Mouse (Mus musculus) kidney, postnatal 4 days (tissue): ENCODE measurements around the gene Dhx37.
"Not testable (repeated sequence)": the region's sequence is repeated elsewhere in the genome, so short reads cannot be mapped to it uniquely, and the experiment has no call there.

ENCODE experiments used
- DNase-seq, 2 experiments: peaks; one replicate each; pipeline ENCODE4 v3.0.0; 2021; ENCODE audit warnings: mixed read lengths in 2 of 2

The Dhx37 gene

DNA sequence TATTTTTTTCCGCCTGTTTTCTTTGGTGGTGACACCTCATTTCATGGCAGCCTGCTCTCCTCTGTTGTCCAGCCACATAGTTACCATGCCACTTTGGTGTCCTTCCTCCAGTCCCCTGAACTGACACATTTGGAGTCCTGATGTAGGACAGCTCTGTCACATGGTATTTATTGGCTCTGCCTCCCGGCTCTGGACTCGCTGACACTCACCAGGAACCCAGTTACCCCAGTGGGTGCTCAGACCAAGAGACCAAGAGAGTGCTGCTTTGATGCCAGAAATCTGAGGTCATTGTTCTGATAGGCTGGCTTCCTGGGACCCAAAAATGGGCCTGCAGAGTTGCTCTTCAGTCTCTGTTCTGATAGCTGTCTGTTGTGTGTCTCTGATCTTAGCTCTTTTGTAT lies 14.1 kb upstream of the Dhx37 start:
- DNase-seq = no peak

DNA sequence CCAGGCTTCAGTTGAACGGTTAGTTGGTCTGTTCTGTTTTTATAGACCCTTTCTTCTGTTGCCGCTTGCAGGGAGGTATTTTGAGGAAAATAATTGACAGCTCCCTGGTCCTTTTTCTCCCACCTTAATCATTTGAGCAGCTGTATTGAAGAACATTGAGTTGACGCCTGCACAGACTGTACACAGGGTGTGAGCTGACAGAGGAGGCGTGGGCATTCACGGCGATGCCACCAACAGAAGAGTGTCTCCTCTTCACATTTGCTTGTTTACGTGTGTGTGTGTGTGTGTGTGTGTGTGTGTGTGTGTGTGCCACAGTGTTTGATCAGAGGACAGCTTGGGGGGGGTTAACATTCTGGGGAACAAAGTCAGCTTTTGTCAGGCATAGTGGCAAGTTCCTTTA lies 12.4 kb upstream of the Dhx37 start:
- DNase-seq = no peak

DNA sequence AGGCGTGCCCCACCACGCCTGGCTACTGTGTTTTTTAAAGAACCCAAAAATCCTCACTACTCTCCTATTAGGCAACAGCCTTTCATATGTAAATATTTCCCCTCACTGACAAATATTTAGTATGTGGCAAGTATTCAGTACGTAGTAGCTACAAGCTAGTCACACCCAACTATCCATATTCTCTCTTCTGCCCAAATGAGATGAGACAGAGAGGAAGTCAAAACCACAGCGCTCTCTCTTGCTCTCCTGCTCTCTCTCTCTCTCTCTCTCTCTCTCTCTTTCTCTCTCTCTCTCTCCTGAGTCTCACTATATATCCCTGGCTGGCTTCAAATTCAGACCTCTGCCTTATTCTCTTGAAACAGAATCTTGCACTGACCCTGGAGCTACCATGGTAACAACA lies 10.6 kb upstream of the Dhx37 start:
- DNase-seq = no peak

GRCm38 (mm10) chr5:125443915-125444314 lies 10.0 kb upstream of the Dhx37 start:
- DNase-seq = no peak

DNA sequence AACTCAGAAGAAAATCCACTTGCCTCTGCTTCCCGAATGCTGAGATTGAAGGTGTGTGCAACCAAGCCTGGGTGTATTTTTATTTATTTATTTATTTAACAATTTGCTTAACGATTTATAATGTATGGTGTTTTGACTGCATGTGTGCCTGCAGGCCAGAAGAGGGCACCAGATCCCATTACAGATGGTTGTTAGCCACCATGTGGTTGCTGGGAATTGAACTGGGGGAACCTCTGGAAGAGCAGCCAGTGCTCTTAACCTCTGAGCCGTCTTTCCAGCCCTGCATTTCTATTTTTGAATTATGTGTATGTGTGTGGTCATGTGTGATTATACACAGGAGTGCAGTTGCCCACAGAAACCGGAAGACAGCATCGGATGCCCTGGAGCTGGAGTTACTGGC lies 9.4 kb upstream of the Dhx37 start:
- DNase-seq = no peak

- no peak for DNase-seq
Observed at GRCm38 (mm10) chr5:125442136-125442995, 8.4 kb upstream of the Dhx37 start.

- peak; percentile 75 to 82 for DNase-seq
Observed at GRCm38 (mm10) chr5:125441234-125442114, 7.6 kb upstream of the Dhx37 start, which contains the start of gene Bri3bp. TSS of gene Bri3bp (plus strand) at chr5:125441568.

- peak in 1 of 2 experiments; percentile 9 for DNase-seq
Observed at GRCm38 (mm10) chr5:125440583-125441233, 6.8 kb upstream of the Dhx37 start.

DNA sequence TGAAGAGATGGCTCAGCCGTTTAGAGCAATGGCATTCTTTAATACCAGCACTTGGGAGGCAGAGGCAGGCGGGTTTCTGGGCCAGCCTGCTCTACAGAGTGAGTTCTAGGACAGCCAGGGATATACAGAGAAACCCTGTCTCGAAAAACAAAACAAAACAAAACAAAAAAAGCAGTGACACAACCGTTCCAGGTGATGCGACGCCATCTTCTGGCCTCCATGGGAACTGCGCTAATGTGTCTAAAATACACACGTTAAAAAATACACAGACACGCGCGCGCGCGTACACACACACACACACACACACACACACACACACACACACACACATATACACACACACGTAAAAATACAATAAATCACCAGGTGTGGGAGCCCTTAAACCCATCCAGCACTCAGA lies 426 bp upstream of the Dhx37 start:
- peak in 1 of 2 experiments; percentile 16 for DNase-seq

DNA sequence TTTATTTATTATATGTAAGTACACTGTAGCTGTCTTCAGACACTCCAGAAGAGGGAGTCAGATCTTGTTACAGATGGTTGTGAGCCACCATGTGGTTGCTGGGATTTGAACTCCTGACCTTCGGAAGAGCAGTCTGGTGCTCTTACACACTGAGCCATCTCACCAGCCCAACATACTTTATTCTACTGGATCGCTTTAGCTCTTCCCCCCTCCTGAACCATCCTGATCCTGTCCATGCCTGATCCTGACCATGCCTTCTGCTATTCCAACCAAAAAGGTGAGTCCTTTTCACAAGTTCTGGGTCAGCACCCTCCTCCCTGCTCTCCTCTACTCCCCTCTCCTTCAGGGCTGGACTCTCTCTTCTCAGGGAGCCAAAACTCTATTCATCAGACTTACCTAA lies 1.6 kb downstream of the Dhx37 start:
- DNase-seq = not testable (repeated sequence)

GRCm38 (mm10) chr5:125426343-125426742 lies 7.6 kb downstream of the Dhx37 start:
- DNase-seq = no peak

DNA sequence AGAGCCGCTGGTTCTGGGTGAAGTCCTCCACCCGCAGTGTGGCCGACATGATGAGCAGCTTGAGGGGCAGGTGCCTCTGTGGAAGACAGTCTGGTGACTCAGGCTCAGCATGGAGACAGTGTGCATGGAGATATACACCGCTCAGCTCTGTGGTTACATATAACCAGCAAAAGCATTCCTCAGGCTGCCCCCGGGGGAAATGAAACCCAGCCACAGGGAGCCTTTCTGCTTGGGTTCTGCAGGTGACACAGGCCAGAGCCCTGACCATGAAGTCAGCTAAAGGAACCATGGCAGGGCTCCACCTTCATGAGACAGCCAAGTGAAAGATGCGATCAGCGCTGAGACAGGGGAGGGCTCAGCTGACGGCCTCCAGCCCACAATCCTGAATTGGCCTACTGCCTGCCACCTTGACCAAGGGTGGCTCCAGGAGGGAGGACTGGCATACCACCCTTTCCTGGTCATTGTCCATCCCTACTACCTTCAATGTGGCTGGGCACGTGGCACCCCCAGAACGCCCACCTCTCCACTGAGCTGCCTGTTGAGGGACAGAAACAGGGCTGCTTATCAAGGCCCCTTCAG lies 8.1 kb downstream of the Dhx37 start:
- DNase-seq = no peak

DNA sequence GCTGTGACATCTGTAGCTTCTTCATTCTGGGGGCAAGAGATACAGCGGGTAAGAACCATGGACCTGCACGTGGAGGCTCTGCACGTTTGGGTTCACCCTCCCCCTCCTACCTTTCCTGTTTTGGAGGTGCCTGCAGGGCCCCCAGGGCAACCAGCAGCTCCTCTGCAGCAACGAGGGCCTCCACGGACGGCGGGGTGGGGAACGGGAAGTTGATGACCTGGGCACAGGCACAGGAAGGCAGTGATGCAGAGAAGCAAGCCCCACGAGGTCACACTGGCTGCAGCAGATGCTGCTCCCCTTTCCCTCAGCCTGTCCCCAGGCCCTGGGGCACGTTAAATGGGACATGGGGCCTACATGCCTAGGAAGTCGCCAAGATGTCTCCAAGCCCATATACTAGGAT lies 14.8 kb downstream of the Dhx37 start:
- DNase-seq = no peak

DNA sequence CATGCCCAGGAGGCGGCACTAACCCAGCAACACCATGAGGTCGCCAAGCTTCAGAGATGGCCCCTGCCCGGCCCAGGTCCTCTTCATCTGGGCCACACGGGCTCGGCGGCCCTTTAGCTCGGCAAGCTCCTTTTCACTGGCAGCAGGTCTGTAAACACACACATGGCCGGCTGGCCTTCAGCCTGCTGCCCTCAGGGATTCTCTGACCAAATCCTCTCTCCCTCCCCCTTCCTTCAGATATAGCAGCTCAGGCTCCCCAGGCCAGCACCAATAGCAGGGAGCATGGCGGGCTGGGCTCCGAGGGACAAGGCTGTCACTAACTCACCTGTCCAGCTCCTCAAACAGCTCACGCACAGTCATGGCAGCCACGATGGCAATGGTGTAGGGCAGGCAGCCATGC lies 15.3 kb downstream of the Dhx37 start:
- no peak for DNase-seq

- DNase-seq = no peak
Observed at GRCm38 (mm10) chr5:125416183-125416582, 17.7 kb downstream of the Dhx37 start.

- DNase-seq = no peak
Observed at GRCm38 (mm10) chr5:125413763-125414162, 20.2 kb downstream of the Dhx37 start.

DNA sequence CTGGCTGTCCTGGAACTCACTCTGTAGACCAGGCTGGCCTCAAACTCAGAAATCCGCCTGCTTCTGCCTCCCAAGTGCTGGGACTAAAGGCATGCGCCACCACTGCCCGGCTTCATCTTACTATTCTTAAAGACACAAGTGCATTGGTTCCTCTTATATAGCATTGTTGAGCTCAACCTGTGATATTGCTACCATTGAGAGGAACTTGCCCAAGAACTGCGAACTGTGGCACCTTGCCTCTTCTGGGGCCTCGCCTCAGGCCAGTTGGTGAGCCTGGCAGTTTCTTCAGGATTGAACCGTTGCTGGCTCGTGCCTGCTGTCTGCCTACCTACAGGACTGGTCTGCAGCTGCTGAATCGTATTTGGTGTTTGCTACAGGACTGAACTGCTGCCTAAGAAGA lies 21.4 kb downstream of the Dhx37 start:
- DNase-seq = not testable (repeated sequence)

- peak; percentile 87 for DNase-seq
Observed at GRCm38 (mm10) chr5:125411972-125412530, 21.9 kb downstream of the Dhx37 start.

DNA sequence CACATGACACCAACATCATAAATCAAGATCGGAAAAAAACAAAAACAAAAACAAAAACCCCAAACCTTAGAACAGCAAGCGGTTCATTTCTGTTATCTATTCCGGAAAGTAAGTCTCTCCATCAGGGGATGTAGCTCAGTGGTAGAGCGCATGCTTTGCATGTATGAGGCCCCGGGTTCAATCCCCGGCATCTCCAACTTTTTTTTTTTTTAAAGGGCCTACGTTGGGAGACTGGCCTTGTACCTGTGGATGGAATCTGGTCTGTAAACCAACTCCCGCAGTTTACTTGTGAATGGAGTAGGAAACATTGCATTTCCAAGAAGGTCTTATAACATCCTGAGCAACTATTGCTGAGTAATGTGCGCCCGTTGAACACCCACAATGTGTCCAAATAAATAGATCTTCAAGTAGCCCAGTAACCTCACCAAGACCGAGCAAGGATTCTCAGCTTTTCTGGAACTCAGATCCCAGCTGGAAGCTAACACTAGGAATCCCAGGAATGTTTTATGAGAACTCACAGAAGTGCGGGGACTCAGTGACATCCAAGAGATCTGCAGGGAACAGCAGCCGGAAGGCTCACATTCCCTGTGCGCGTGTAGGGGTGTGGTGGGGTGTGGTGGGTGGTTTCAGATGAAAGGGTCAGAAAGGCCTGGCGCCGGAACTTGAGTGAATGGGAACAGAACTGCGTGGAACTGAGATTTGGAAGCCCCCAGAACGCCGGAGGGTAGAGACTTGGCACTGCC lies 24.4 kb downstream of the Dhx37 start:
- peak; percentile 33 to 52 for DNase-seq

DNA sequence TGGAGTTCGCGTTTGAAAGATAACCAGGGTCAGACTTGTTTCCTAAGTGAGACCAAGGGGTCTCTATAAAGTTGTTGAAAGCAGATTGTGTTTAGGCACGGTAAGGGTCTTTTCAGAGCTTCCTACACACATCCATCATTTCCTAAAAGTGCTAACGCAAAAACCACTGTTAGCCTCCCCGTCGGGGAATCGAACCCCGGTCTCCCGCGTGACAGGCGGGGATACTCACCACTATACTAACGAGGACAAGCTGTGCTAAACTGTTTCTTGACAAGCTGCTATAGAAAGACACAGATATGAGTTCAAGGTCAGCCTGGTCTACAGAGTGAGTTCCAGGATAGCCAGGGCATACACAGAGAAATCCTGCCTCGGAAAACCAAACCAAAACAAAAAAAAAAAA lies 25.1 kb downstream of the Dhx37 start:
- peak; percentile 88 to 91 for DNase-seq

- DNase-seq = no peak
Observed at GRCm38 (mm10) chr5:125407910-125408575, 25.9 kb downstream of the Dhx37 start.
